Mouse (Mus musculus) myocyte (in vitro differentiated cells): ENCODE data around the gene Alk.

Source experiments
- CEBPB ChIP-seq: IDR thresholded peaks from 2 replicates; pipeline ENCODE4 v1.6.1; 2011; ENCODE audit warnings: mild to moderate bottlenecking, moderate library complexity; ENCODE audit not compliant: poor library complexity, insufficient read depth, severe bottlenecking
- POLR2A ChIP-seq: IDR thresholded peaks from one replicate; pipeline ENCODE4 v1.6.1; 2011; ENCODE audit warnings: low read depth, mild to moderate bottlenecking, control low read depth, moderate library complexity; ENCODE audit not compliant: insufficient read length
- POLR2AphosphoS2 ChIP-seq: IDR thresholded peaks from one replicate; pipeline ENCODE4 v1.6.1; 2011; ENCODE audit warnings: low read depth, control low read depth; ENCODE audit not compliant: insufficient read length
- REST ChIP-seq: IDR thresholded peaks from one replicate; pipeline ENCODE4 v1.6.1; 2011; ENCODE audit warnings: mild to moderate bottlenecking, control low read depth, moderate library complexity; ENCODE audit not compliant: insufficient read depth, insufficient read length
- SRF ChIP-seq: IDR thresholded peaks from one replicate; pipeline ENCODE4 v1.6.1; 2011; ENCODE audit warnings: low read depth; ENCODE audit not compliant: control insufficient read depth, insufficient read length
- TCF3 ChIP-seq: IDR thresholded peaks from one replicate; pipeline ENCODE4 v1.6.1; 2011; ENCODE audit warnings: low read depth, control low read depth; ENCODE audit not compliant: insufficient read length
- USF1 ChIP-seq: IDR thresholded peaks from one replicate; pipeline ENCODE4 v1.6.1; 2011; ENCODE audit warnings: low read depth, mild to moderate bottlenecking, control low read depth, moderate library complexity

DNA sequence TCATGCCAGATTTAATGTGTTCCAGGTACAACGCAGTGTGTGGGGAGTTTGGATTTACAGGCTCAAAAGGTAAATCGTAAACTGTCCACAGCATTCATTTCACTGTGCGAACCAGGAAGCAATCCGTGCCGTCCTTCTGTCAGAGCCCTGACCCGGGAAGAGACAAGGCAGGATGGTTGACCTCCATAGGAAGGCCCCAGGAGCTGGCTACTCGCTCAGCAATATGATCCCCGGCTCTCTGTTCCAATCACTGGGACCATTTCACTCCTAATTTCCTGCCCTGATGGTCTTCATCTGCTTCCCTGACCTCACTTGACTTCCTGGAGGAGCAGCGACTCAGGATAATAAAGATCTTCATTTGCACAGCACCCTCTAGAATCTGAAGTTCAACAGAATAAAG lies 591.7 kb downstream of the Alk start:
- TF ChIP-seq POLR2A (no peak), TCF3 (no peak), USF1 (no peak), POLR2AphosphoS2 (no peak), CEBPB (no peak), REST (no peak), SRF (no peak)
